Mouse (Mus musculus): ENCODE results near the gene Aunip. TPM values are rescaled to one million over a fixed set of nuclear protein-coding genes. Genes with fewer than 3 reads are reported as not detected.

The Aunip gene
- total RNA-seq, 2 experiments from 2014 or later: 18.4 to 34.6 TPM

DNA sequence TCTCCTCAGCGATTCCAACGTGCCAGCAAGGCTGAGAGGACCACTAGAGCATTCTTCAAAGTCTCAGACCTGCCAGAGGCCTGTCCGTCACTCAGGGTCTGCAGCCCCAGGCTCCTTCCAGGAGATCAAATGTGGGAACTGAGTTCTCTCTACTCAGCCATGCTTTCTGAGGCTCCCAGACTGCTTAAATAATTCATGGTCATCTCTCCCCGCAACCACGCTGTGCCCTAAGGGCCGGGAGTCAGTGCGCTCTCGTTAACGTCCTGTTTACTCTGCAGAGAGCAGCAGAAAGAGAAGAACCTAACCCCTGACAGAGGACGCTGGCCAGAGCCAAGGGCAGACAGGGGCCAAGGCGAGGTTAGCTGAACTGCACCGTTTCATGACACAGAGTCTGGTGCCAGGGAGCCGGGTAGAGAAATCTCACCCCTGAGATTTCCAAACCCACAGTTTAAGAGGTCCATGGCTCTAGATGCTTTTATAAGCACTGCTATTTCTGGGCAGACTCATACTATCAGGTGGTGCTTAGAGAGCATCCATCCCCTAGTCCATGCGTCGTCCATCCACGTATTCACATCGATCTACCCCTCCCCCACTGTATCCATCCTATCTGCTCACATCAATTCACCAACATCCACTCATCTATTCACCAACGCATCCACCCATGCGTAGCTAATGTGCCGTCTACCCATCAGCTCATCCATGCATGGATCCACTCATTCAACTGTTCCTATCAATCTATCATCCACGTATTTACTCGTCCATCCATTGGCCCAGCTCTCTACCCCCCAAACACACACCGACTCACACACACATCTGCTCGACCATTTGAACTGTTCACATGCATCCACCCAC, 61.9 kb downstream of the Aunip start:
- ATAC-seq (replicated peaks; ENCODE audit: low FRiP score, low TSS enrichment, poor library complexity, severe bottlenecking): no peak

Other genes starting within 250 kb of the Aunip start
- 12.1 and 25.9 TPM in 2 replicates for gene Pdik1l, start 223.1 kb upstream of the Aunip start, total RNA-seq (2014; fragmentation: Nextera tagmentation)
- gene Pdik1l, start 223.1 kb upstream of the Aunip start, total RNA-seq (2017): 26.8 and 33.9 TPM in 2 replicates
- gene Trim63, start 195.9 kb upstream of the Aunip start, total RNA-seq (2014; fragmentation: Nextera tagmentation): not detected in 2 replicates
- not detected in 2 replicates for gene Trim63, start 195.9 kb upstream of the Aunip start, total RNA-seq (2017)
- gene Slc30a2, start 167.8 kb upstream of the Aunip start, total RNA-seq (2014; fragmentation: Nextera tagmentation): not detected in 2 replicates
- not detected in 2 replicates for gene Slc30a2, start 167.8 kb upstream of the Aunip start, total RNA-seq (2017)
- gene Extl1, start 127.1 kb upstream of the Aunip start, total RNA-seq (2014; fragmentation: Nextera tagmentation): not detected in 2 replicates
- gene Extl1, start 127.1 kb upstream of the Aunip start, total RNA-seq (2017): not detected in 2 replicates
- 27.7 and 41.0 TPM in 2 replicates for gene Pafah2, start 114.7 kb upstream of the Aunip start, total RNA-seq (2014; fragmentation: Nextera tagmentation)
- 18.2 and 24.1 TPM in 2 replicates for gene Pafah2, start 114.7 kb upstream of the Aunip start, total RNA-seq (2017)
- gene Stmn1, start 42.7 kb upstream of the Aunip start, total RNA-seq (2014; fragmentation: Nextera tagmentation): 600 and 836 TPM in 2 replicates
- gene Stmn1, start 42.7 kb upstream of the Aunip start, total RNA-seq (2017): 1,250 and 1,264 TPM in 2 replicates
- gene Paqr7, start 14.3 kb upstream of the Aunip start, total RNA-seq (2014; fragmentation: Nextera tagmentation): 0.66 and 1.3 TPM in 2 replicates
- 0.47 and 0.80 TPM in 2 replicates for gene Paqr7, start 14.3 kb upstream of the Aunip start, total RNA-seq (2017)
- gene Mtfr1l, start 24.4 kb downstream of the Aunip start, total RNA-seq (2014; fragmentation: Nextera tagmentation): 76.1 and 80.1 TPM in 2 replicates
- 41.5 and 67.4 TPM in 2 replicates for gene Mtfr1l, start 24.4 kb downstream of the Aunip start, total RNA-seq (2017)
- gene Selenon, start 41.2 kb downstream of the Aunip start, total RNA-seq (2014; fragmentation: Nextera tagmentation): 17.7 and 18.4 TPM in 2 replicates
- gene Selenon, start 41.2 kb downstream of the Aunip start, total RNA-seq (2017): 1.6 and 3.6 TPM in 2 replicates
- gene Man1c1, start 193.3 kb downstream of the Aunip start, total RNA-seq (2014; fragmentation: Nextera tagmentation): 0.49 and 0.59 TPM in 2 replicates
- gene Man1c1, start 193.3 kb downstream of the Aunip start, total RNA-seq (2017): 0.53 TPM in 1 of 2 replicates, not detected in the other

All from megakaryocyte-erythroid progenitor cell, adult 5-6 weeks (primary cell).